Mouse (Mus musculus) limb, embryonic 13.5 days (tissue): ENCODE data around the gene Sowahc. TPM values are rescaled to one million over a fixed set of nuclear protein-coding genes. Genes with fewer than 3 reads are reported as not detected.
A peak's percentile ranks its signal among the peaks of the same experiment; 100 is the strongest.

Experiments used
- ATAC-seq: fragments of 200-750 bp; cut with Nextera tagmentation; 2 replicates; pipeline ENCODE4 v1.8.0; 2017; ENCODE audit warnings: low read depth, moderate number of reproducible peaks, moderate TSS enrichment; ENCODE audit not compliant: low FRiP score
- H3K27ac ChIP-seq: fragments of 300-500 bp; sonication (generic); 2 replicates; pipeline ENCODE4 v1.5.1; 2015; ENCODE audit warnings: inconsistent platforms, mild to moderate bottlenecking, moderate library complexity
- H3K27me3 ChIP-seq: fragments of 300-500 bp; sonication (generic); 2 replicates; pipeline ENCODE4 v1.6.1; 2015; ENCODE audit warnings: mild to moderate bottlenecking, inconsistent platforms
- H3K36me3 ChIP-seq: fragments of 300-500 bp; sonication (generic); 2 replicates; pipeline ENCODE4 v1.6.1; 2015; ENCODE audit warnings: inconsistent platforms, mild to moderate bottlenecking, moderate library complexity
- H3K4me1 ChIP-seq: fragments of 300-500 bp; sonication (generic); 2 replicates; pipeline ENCODE4 v1.6.1; 2015; ENCODE audit warnings: inconsistent platforms
- H3K4me2 ChIP-seq: fragments of 300-500 bp; sonication (generic); replicated peaks from 2 replicates; pipeline ENCODE4 v1.6.1; 2015; ENCODE audit warnings: inconsistent platforms, mild to moderate bottlenecking, moderate library complexity
- H3K4me3 ChIP-seq: fragments of 300-500 bp; sonication (generic); 2 replicates; pipeline ENCODE4 v1.5.1; 2015; ENCODE audit warnings: moderate library complexity, mild to moderate bottlenecking, inconsistent platforms
- H3K9ac ChIP-seq: fragments of 300-500 bp; sonication (generic); 2 replicates; pipeline ENCODE4 v1.6.1; 2015; ENCODE audit warnings: mild to moderate bottlenecking, inconsistent platforms
- H3K9me3 ChIP-seq: fragments of 300-500 bp; sonication (generic); 2 replicates; pipeline ENCODE4 v1.6.1; 2016; ENCODE audit warnings: inconsistent platforms
- WGBS: fragments of 180-500 bp; shearing (Covaris S2); methylation state at CpG from one replicate; pipeline ENCODE4 v1.1.7; 2015; 5-methylcytosine and 5-hydroxymethylcytosine counted together
- polyA plus RNA-seq: library from polyadenylated mRNA; unstranded; fragments of >200 nt; fragmentation: Nextera tagmentation; extraction: Ambion mirVana; gene quantifications from 2 replicates; pipeline ENCODE4 v1.2.1, GENCODE M21; 2015

Gene Sowahc
- polyA plus RNA-seq, 1 experiment from 2014 or later = 15.6 TPM

DNA sequence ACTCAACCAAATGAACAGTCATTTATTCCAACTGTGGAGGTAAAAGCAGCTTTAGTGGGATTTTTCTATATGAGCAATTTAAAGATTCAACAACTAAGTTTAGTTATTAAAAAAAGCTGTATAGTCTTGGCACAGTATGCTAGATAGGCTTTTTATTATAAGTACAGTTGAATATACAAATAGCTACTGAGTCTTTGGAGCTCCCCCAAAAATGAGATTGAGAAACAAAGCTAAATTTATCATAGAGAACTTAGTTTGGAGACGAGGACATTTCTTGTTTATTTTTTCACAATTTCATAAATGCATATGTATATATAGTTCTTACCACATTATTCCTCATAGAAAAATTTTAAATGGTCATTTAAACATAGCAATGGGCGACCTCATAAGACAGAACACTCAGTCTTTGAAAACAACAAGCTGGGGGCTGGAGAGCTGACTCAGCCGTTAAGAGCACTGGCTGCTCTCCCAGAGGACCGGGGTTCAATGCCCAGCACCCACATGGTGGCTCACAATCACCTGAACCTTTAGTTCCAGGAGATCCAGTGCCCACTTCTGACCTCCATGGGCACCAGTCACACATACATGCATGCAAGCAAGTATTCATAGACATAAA is 7.6 kb downstream of the Sowahc start:
- WGBS = 74% methylated on average over 4 of the region's 4 CpGs
- no peak overlapping the region for H3K4me3 ChIP-seq
- H3K27ac ChIP-seq = no peak overlapping the region
- no peaks in the 10 kb centered on the region for H3K9me3 ChIP-seq
- H3K27me3 ChIP-seq = no peaks in the 10 kb centered on the region
- H3K9ac ChIP-seq = no peak overlapping the region
- no peak for ATAC-seq
- no peaks in the 10 kb centered on the region for H3K36me3 ChIP-seq
- H3K4me2 ChIP-seq = no peak overlapping the region
- no peaks in the 10 kb centered on the region for H3K4me1 ChIP-seq

- no peak for ATAC-seq
- no peak overlapping the region for H3K9ac ChIP-seq
- H3K4me3 ChIP-seq = no peak overlapping the region
- H3K4me2 ChIP-seq = no peak overlapping the region
- H3K4me1 ChIP-seq = no peaks in the 10 kb centered on the region
- H3K36me3 ChIP-seq = no peaks in the 10 kb centered on the region
- no peaks in the 10 kb centered on the region for H3K9me3 ChIP-seq
- WGBS = 93% methylated on average over 2 of the region's 2 CpGs
- no peak overlapping the region for H3K27ac ChIP-seq
- H3K27me3 ChIP-seq = no peaks in the 10 kb centered on the region
Measured at GRCm38 (mm10) chr10:59235227-59235626, 13.5 kb downstream of the Sowahc start.

DNA sequence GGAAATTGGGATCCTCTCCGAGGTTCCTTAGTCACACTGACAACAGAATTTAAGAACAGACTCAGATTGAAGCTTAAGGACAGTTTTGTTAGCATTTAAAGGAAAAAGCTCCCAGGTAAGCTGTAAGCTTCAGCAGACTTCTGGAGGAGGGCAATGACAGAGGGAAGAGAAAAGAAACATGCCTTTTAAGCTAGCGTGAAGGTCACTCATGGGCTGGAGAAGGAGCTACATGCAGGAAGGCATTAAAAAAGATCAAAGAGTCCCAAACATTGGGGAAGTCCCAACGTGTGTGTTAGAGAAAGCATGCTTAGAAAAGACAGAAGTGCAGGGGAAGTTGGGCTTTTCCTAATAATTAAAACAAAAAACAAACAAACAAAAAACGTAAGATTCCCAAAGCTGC is 14.1 kb downstream of the Sowahc start:
- Histone ChIP-seq H3K4me2 (no peak overlapping the region), H3K9ac (no peak overlapping the region), H3K9me3 (no peaks in the 10 kb centered on the region), H3K4me1 (no peaks in the 10 kb centered on the region), H3K36me3 (no peaks in the 10 kb centered on the region), H3K27me3 (no peaks in the 10 kb centered on the region), H3K4me3 (no peak overlapping the region), H3K27ac (no peak overlapping the region)
- ATAC-seq = no peak
- 42% methylated on average over 4 of the region's 4 CpGs for WGBS

DNA sequence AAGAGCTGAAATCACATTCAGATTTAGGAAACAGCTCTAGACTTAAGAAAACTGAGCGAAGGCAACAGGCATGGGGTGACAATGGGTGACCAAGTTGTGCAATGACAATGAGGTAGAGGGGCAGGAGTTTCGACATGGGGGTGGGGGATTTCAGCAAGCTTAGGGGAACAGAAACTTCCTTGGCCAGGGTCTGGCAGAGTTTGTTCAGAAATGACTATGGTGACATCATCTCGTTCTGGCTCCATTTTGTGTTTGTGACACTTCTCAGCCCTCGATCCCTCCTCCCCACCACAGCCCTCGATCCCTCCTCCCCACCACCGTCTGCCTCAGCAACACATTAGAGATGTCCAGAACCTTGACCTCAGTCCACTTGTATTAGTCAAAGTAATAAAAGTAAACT is 14.7 kb downstream of the Sowahc start:
- H3K36me3 ChIP-seq = no peaks in the 10 kb centered on the region
- 81% methylated on average over 6 of the region's 6 CpGs for WGBS
- no peak overlapping the region for H3K4me3 ChIP-seq
- H3K4me1 ChIP-seq = no peaks in the 10 kb centered on the region
- ATAC-seq = no peak
- no peak overlapping the region for H3K4me2 ChIP-seq
- H3K9me3 ChIP-seq = no peaks in the 10 kb centered on the region; the same call in 1 of the 2 replicates
- no peak overlapping the region for H3K9ac ChIP-seq
- no peaks in the 10 kb centered on the region for H3K27me3 ChIP-seq
- H3K27ac ChIP-seq = no peak overlapping the region

DNA sequence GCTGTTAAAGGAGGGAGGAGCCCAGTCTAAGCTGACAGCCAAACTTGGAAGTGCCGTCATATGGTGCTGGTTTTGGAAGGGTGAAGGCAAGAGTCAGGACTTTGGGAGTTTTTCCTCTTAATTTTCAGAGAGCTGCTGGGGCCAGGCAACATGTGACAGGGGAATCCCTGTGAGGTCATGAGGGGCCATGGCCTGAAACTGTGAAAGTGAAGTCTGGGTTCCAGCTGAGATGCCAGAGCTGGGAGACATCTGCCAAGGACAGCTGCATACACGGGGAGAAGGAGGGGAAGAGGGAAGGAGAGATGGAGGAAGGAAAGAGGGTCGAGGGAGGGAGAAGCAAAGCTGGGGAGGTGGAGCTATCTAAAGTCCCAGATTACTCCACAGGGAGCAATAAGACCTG is 16.0 kb downstream of the Sowahc start:
- Histone ChIP-seq H3K27ac (no peak overlapping the region), H3K27me3 (no peaks in the 10 kb centered on the region), H3K9ac (no peak overlapping the region), H3K4me2 (no peak overlapping the region), H3K36me3 (no peaks in the 10 kb centered on the region), H3K9me3 (no peaks in the 10 kb centered on the region; the same call in 1 of the 2 replicates), H3K4me3 (no peak overlapping the region), H3K4me1 (no peaks in the 10 kb centered on the region)
- ATAC-seq = no peak
- 26% methylated on average over 3 of the region's 3 CpGs for WGBS

GRCm38 (mm10) chr10:59241141-59241541 is 19.4 kb downstream of the Sowahc start:
- WGBS = 53% methylated on average over 3 of the region's 3 CpGs

GRCm38 (mm10) chr10:59249531-59249930 is 27.8 kb downstream of the Sowahc start:
- WGBS = 67% methylated on average over 3 of the region's 3 CpGs
- Histone ChIP-seq H3K27me3 (no peaks in the 10 kb centered on the region), H3K4me2 (no peak overlapping the region), H3K27ac (no peak overlapping the region), H3K4me1 (no peaks in the 10 kb centered on the region), H3K9ac (no peak overlapping the region), H3K4me3 (no peak overlapping the region), H3K36me3 (no peaks in the 10 kb centered on the region), H3K9me3 (no peaks in the 10 kb centered on the region)
- no peak for ATAC-seq

More at GRCm38 (mm10) chr10:59241141-59241541, 19.4 kb downstream of the Sowahc start:
- Histone ChIP-seq H3K4me2 (no peak overlapping the region), H3K4me3 (no peak overlapping the region), H3K9me3 (no peaks in the 10 kb centered on the region; the same call in 1 of the 2 replicates), H3K9ac (no peak overlapping the region), H3K4me1 (no peaks in the 10 kb centered on the region), H3K36me3 (no peaks in the 10 kb centered on the region), H3K27ac (no peak overlapping the region), H3K27me3 (no peaks in the 10 kb centered on the region)
- ATAC-seq = peak; percentile 32

DNA sequence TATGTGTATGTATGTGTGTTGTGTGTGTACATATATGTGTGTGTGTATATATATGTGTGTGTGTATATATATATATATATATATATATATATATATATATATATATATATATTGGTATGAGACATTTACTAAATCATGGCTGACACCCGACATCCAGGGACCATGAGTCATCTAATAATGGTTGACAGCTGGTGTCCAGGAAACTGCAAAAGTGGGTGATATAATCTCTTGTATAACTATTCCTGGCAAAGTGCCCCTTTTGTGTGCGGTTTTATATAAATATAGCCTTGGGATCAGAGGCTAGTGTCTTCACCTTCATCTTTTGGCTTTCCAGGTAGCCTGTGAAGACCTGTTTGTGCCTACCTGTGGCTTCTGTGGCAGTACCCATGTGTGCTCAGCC is 28.9 kb downstream of the Sowahc start:
- no peak overlapping the region for H3K27ac ChIP-seq
- no peak overlapping the region for H3K9ac ChIP-seq
- no peak overlapping the region for H3K4me2 ChIP-seq
- no peak overlapping the region for H3K4me3 ChIP-seq
- H3K27me3 ChIP-seq = no peaks in the 10 kb centered on the region
- ATAC-seq = no peak
- WGBS = 91% methylated on average over 2 of the region's 2 CpGs
- no peaks in the 10 kb centered on the region for H3K4me1 ChIP-seq
- H3K9me3 ChIP-seq = no peaks in the 10 kb centered on the region
- H3K36me3 ChIP-seq = no peaks in the 10 kb centered on the region

DNA sequence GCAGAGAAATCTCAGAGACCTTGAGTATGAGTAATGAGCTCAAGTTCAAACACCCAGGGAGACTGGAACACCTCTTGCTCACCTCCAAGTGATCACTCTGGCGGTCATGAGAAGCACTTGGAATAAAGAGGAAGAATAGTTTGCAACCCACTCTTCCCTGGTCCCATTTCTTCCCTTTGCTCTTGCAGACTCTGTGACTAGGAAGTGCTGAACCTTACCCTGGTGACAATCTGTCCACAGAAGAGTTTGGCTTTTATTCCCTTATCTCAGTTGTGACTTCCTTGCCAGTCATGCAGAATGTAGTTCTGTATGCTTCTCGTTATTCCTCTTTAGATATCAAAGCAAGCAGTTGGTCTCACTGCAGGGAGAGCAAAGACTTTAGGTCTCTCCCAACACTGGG is 30.2 kb downstream of the Sowahc start:
- Histone ChIP-seq H3K4me2 (no peak overlapping the region), H3K9ac (no peak overlapping the region), H3K4me1 (no peaks in the 10 kb centered on the region), H3K4me3 (no peak overlapping the region), H3K9me3 (no peaks in the 10 kb centered on the region), H3K27me3 (no peaks in the 10 kb centered on the region), H3K27ac (no peak overlapping the region), H3K36me3 (no peaks in the 10 kb centered on the region)
- ATAC-seq = no peak
- WGBS = 71% methylated on average over 2 of the region's 2 CpGs

DNA sequence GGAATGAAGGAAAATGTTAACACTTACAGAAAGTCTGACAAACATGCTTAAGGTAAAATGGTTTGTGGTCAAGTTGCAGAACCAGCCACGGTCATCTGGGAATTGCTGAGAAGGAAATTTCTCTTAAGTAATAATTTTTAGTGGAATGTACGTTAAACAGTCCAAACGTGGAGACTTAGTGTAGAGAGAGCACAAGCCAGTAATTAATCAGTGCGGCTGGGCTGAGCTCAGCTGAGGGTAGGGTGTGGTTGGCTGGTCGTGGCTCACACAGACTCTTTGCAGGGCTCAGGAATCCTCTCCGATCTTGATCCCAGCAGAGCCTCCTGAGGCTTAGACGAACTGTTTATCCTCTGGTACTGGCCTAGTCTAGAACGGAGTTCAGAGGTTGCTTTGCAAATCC is 30.6 kb downstream of the Sowahc start:
- H3K27ac ChIP-seq = no peak overlapping the region
- H3K4me3 ChIP-seq = no peak overlapping the region
- no peaks in the 10 kb centered on the region for H3K9me3 ChIP-seq
- H3K4me1 ChIP-seq = no peaks in the 10 kb centered on the region
- WGBS = 39% methylated on average over 8 of the region's 8 CpGs
- no peak overlapping the region for H3K9ac ChIP-seq
- H3K27me3 ChIP-seq = no peaks in the 10 kb centered on the region
- H3K4me2 ChIP-seq = no peak overlapping the region
- no peaks in the 10 kb centered on the region for H3K36me3 ChIP-seq
- ATAC-seq = no peak

- no peak for ATAC-seq
- Histone ChIP-seq H3K4me1 (no peaks in the 10 kb centered on the region), H3K4me2 (no peak overlapping the region), H3K4me3 (no peak overlapping the region), H3K9me3 (no peaks in the 10 kb centered on the region), H3K27me3 (no peaks in the 10 kb centered on the region), H3K27ac (no peak overlapping the region), H3K9ac (no peak overlapping the region), H3K36me3 (no peaks in the 10 kb centered on the region)
- WGBS = 65% methylated on average over 8 of the region's 8 CpGs
Measured at GRCm38 (mm10) chr10:59253541-59254079, 31.9 kb downstream of the Sowahc start.

GRCm38 (mm10) chr10:59256533-59256932 is 34.8 kb downstream of the Sowahc start:
- Histone ChIP-seq H3K36me3 (no peaks in the 10 kb centered on the region), H3K9me3 (no peaks in the 10 kb centered on the region), H3K4me1 (peaks cover 10% of the 10 kb centered on the region), H3K27me3 (no peaks in the 10 kb centered on the region), H3K4me2 (no peak overlapping the region), H3K4me3 (no peak overlapping the region), H3K27ac (no peak overlapping the region), H3K9ac (no peak overlapping the region)
- WGBS = 96% methylated on average over 2 of the region's 2 CpGs
- no peak for ATAC-seq

GRCm38 (mm10) chr10:59259572-59259971 is 37.8 kb downstream of the Sowahc start:
- H3K4me2 ChIP-seq = no peak overlapping the region
- no peak overlapping the region for H3K4me3 ChIP-seq
- H3K9ac ChIP-seq = no peak overlapping the region
- H3K4me1 ChIP-seq = peaks cover 17% of the 10 kb centered on the region
- no peak overlapping the region for H3K27ac ChIP-seq
- no peaks in the 10 kb centered on the region for H3K36me3 ChIP-seq
- no peaks in the 10 kb centered on the region for H3K27me3 ChIP-seq
- ATAC-seq = no peak; the same call in 1 of the 2 replicates
- H3K9me3 ChIP-seq = no peaks in the 10 kb centered on the region
- WGBS = 40% methylated on average over 6 of the region's 6 CpGs
